Mouse (Mus musculus): ENCODE data around the gene Usp13. TPM values are rescaled to one million over a fixed set of nuclear protein-coding genes. Genes with fewer than 3 reads are reported as not detected.

Gene Usp13
- polyA plus RNA-seq (2014; fragmentation: Nextera tagmentation; extraction: Ambion mirVana) = 5.1 TPM in 2 replicates

GRCm38 (mm10) chr3:32817357-32818326, at the start of gene Usp13:
Gene Usp13 (plus strand): TSS chr3:32817546.
- H3K9ac ChIP-seq (replicated peaks; ENCODE audit: low read depth, low read length) = peak within 1 kb of the TSS; percentile 62
- peak within 1 kb of the TSS; percentile 66 for H3K4me3 ChIP-seq (ENCODE audit: low read depth, low read length)
- ATAC-seq (ENCODE audit: insufficient number of reproducible peaks, insufficient read depth, low FRiP score, low read depth) = peak; percentile 85
- peaks cover 9% of the 10 kb centered on the region; the same call in 1 of the 2 replicates for H3K4me1 ChIP-seq (ENCODE audit: control insufficient read depth, insufficient read depth, low read length)
- WGBS = under 1% methylated on average over 80 of the region's 84 CpGs
- H3K36me3 ChIP-seq (ENCODE audit: control insufficient read depth, insufficient read depth, low read length) = no peaks in the 10 kb centered on the region
- H3K4me2 ChIP-seq (replicated peaks; ENCODE audit: low read depth, low read length) = peak within 1 kb of the TSS; percentile 76
- H3K27me3 ChIP-seq (ENCODE audit: control insufficient read depth, insufficient read depth, low read length) = no peaks in the 10 kb centered on the region
- H3K27ac ChIP-seq (ENCODE audit: low read length) = peak within 1 kb of the TSS; percentile 83
- H3K9me3 ChIP-seq (ENCODE audit: control insufficient read depth, low read depth, low read length) = no peaks in the 10 kb centered on the region

DNA sequence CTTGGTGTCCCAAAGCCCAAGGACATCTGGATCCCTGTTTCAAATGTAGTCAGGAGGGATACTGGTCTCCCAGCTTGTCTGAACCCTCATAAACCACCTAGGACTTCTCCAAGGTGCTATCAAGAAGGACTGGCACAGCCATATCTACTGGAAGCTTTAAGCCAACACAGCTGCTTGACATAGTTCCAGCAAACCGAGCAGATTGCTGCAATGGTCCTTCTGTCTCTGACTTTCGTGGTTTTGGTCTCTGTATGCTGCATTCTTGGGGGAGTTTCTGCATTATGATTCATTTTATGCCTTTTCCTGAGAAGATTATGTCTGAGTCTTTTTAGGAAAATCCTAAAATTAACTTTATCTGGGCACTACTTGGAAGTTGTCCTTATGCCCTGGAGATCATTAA, 46.6 kb upstream of the Usp13 start:
- H3K27me3 ChIP-seq (ENCODE audit: control insufficient read depth, insufficient read depth, low read length) = no peaks in the 10 kb centered on the region
- ATAC-seq (ENCODE audit: insufficient number of reproducible peaks, insufficient read depth, low FRiP score, low read depth) = no peak
- no peaks in the 10 kb centered on the region for H3K4me1 ChIP-seq (ENCODE audit: control insufficient read depth, insufficient read depth, low read length)
- H3K9me3 ChIP-seq (ENCODE audit: control insufficient read depth, low read depth, low read length) = no peaks in the 10 kb centered on the region
- 72% methylated on average over 2 of the region's 2 CpGs for WGBS
- H3K9ac ChIP-seq (replicated peaks; ENCODE audit: low read depth, low read length) = no peak overlapping the region
- H3K36me3 ChIP-seq (ENCODE audit: control insufficient read depth, insufficient read depth, low read length) = no peaks in the 10 kb centered on the region
- H3K4me2 ChIP-seq (replicated peaks; ENCODE audit: low read depth, low read length) = no peak overlapping the region
- no peak overlapping the region for H3K4me3 ChIP-seq (ENCODE audit: low read depth, low read length)
- H3K27ac ChIP-seq (ENCODE audit: low read length) = no peak overlapping the region

DNA sequence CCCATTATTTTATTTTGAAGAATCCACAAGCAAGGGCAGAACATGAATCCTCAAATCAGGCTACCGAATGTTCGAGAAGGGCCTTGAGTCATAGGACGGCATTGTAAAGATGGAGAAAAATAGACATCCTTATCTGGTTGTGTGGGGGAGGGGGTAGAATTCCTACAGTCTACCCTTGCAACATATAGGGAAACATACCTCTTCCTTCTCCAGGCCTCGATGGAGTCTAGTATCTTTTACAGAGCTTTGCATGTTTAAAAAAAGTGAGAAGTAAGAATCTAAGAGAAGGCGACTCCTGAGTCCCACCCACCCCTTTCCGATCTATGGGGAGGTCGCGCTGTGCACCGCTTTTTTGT, 367 bp upstream of the Usp13 start:
- ATAC-seq (ENCODE audit: insufficient number of reproducible peaks, insufficient read depth, low FRiP score, low read depth) = no peak
- H3K4me3 ChIP-seq (ENCODE audit: low read depth, low read length) = peak overlapping the region; percentile 66
- H3K9ac ChIP-seq (replicated peaks; ENCODE audit: low read depth, low read length) = peak overlapping the region; percentile 62
- H3K27me3 ChIP-seq (ENCODE audit: control insufficient read depth, insufficient read depth, low read length) = no peaks in the 10 kb centered on the region
- no peaks in the 10 kb centered on the region for H3K9me3 ChIP-seq (ENCODE audit: control insufficient read depth, low read depth, low read length)
- H3K27ac ChIP-seq (ENCODE audit: low read length) = peak overlapping the region; percentile 83; the same call in 1 of the 2 replicates
- peaks cover 3% of the 10 kb centered on the region; the same call in 1 of the 2 replicates for H3K4me1 ChIP-seq (ENCODE audit: control insufficient read depth, insufficient read depth, low read length)
- WGBS = 4% methylated on average over 9 of the region's 9 CpGs
- H3K36me3 ChIP-seq (ENCODE audit: control insufficient read depth, insufficient read depth, low read length) = no peaks in the 10 kb centered on the region
- peak overlapping the region; percentile 76 for H3K4me2 ChIP-seq (replicated peaks; ENCODE audit: low read depth, low read length)

- no peaks in the 10 kb centered on the region for H3K27me3 ChIP-seq (ENCODE audit: control insufficient read depth, insufficient read depth, low read length)
- H3K4me3 ChIP-seq (ENCODE audit: low read depth, low read length) = peak overlapping the region; percentile 66
- no peaks in the 10 kb centered on the region for H3K9me3 ChIP-seq (ENCODE audit: control insufficient read depth, low read depth, low read length)
- no peaks in the 10 kb centered on the region for H3K36me3 ChIP-seq (ENCODE audit: control insufficient read depth, insufficient read depth, low read length)
- peaks cover 16% of the 10 kb centered on the region; the same call in 1 of the 2 replicates for H3K4me1 ChIP-seq (ENCODE audit: control insufficient read depth, insufficient read depth, low read length)
- no peak for ATAC-seq (ENCODE audit: insufficient number of reproducible peaks, insufficient read depth, low FRiP score, low read depth)
- 7% methylated on average over 12 of the region's 12 CpGs for WGBS
- H3K4me2 ChIP-seq (replicated peaks; ENCODE audit: low read depth, low read length) = peak overlapping the region; percentile 76
- no peak overlapping the region; the same call in 1 of the 2 replicates for H3K9ac ChIP-seq (replicated peaks; ENCODE audit: low read depth, low read length)
- no peak overlapping the region for H3K27ac ChIP-seq (ENCODE audit: low read length)
Observed at GRCm38 (mm10) chr3:32818327-32818900, 1.1 kb downstream of the Usp13 start.

GRCm38 (mm10) chr3:32822620-32823019, 5.3 kb downstream of the Usp13 start:
- peaks cover 16% of the 10 kb centered on the region; the same call in 1 of the 2 replicates for H3K4me1 ChIP-seq (ENCODE audit: control insufficient read depth, insufficient read depth, low read length)
- no peaks in the 10 kb centered on the region for H3K27me3 ChIP-seq (ENCODE audit: control insufficient read depth, insufficient read depth, low read length)
- WGBS = 19% methylated on average over 3 of the region's 3 CpGs
- no peak overlapping the region; the same call in 1 of the 2 replicates for H3K27ac ChIP-seq (ENCODE audit: low read length)
- ATAC-seq (ENCODE audit: insufficient number of reproducible peaks, insufficient read depth, low FRiP score, low read depth) = peak; percentile 60; the same call in 1 of the 2 replicates
- H3K4me2 ChIP-seq (replicated peaks; ENCODE audit: low read depth, low read length) = no peak overlapping the region
- no peak overlapping the region for H3K4me3 ChIP-seq (ENCODE audit: low read depth, low read length)
- no peaks in the 10 kb centered on the region for H3K36me3 ChIP-seq (ENCODE audit: control insufficient read depth, insufficient read depth, low read length)
- H3K9ac ChIP-seq (replicated peaks; ENCODE audit: low read depth, low read length) = no peak overlapping the region
- H3K9me3 ChIP-seq (ENCODE audit: control insufficient read depth, low read depth, low read length) = no peaks in the 10 kb centered on the region

DNA sequence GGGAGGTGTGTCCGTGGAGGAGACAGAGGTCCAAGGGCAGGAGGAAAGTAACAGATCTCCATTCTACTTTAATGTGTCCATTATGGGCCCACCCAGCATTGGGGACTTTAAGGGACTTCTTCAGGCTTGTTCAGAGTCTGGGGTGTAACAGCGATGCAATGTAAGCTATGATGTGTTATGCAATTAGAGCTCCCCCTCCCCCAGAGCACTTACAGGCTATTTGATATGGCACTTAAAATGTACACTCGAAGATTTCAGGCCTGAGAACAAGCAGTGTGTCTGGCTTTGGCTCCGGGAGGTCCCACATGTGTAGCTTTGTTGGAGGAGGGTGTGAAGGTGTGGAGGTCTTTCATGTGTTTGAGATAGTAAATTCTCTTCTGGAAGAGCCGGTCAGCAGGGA, 7.6 kb downstream of the Usp13 start:
- ATAC-seq (ENCODE audit: insufficient number of reproducible peaks, insufficient read depth, low FRiP score, low read depth) = no peak
- 72% methylated on average over 5 of the region's 5 CpGs for WGBS

DNA sequence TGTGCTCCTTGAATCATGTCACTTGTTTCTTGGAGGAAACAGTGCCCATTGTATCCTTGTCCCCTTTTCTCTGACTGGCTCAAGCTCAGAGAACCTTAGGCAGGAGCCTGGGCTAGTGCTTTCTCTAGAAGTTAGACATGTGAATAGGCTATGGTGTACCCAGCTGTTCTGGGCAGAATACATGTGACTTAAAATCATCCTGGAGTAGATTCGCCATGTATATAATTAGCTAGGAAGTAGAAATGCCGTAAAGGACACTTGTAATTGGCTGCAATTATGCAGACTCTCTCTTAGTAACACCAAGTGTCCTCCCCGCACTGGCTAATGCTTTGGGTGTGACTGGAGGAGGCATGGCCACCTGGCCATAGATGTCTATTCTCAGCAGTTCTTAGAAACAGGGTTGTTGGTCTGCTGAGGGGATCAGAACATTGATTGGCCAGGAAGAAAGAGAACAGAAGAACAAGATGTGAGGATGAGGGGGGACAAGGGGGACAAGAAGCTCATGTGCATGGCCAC, 8.7 kb downstream of the Usp13 start:
- Histone ChIP-seq H3K9ac (replicated peaks; ENCODE audit: low read depth, low read length) (no peak overlapping the region), H3K27ac (ENCODE audit: low read length) (no peak overlapping the region), H3K4me3 (ENCODE audit: low read depth, low read length) (no peak overlapping the region), H3K9me3 (ENCODE audit: control insufficient read depth, low read depth, low read length) (no peaks in the 10 kb centered on the region), H3K27me3 (ENCODE audit: control insufficient read depth, insufficient read depth, low read length) (no peaks in the 10 kb centered on the region), H3K4me1 (ENCODE audit: control insufficient read depth, insufficient read depth, low read length) (peaks cover 12% of the 10 kb centered on the region; the same call in 1 of the 2 replicates), H3K4me2 (replicated peaks; ENCODE audit: low read depth, low read length) (no peak overlapping the region), H3K36me3 (ENCODE audit: control insufficient read depth, insufficient read depth, low read length) (no peaks in the 10 kb centered on the region)
- ATAC-seq (ENCODE audit: insufficient number of reproducible peaks, insufficient read depth, low FRiP score, low read depth) = no peak
- WGBS = 86% methylated on average over 3 of the region's 3 CpGs

More for the DNA sequence above, 7.6 kb downstream of the Usp13 start:
- Histone ChIP-seq H3K4me2 (replicated peaks; ENCODE audit: low read depth, low read length) (no peak overlapping the region), H3K4me1 (ENCODE audit: control insufficient read depth, insufficient read depth, low read length) (peaks cover 12% of the 10 kb centered on the region; the same call in 1 of the 2 replicates), H3K27me3 (ENCODE audit: control insufficient read depth, insufficient read depth, low read length) (no peaks in the 10 kb centered on the region), H3K9me3 (ENCODE audit: control insufficient read depth, low read depth, low read length) (no peaks in the 10 kb centered on the region), H3K4me3 (ENCODE audit: low read depth, low read length) (no peak overlapping the region), H3K9ac (replicated peaks; ENCODE audit: low read depth, low read length) (no peak overlapping the region), H3K36me3 (ENCODE audit: control insufficient read depth, insufficient read depth, low read length) (no peaks in the 10 kb centered on the region), H3K27ac (ENCODE audit: low read length) (no peak overlapping the region)

GRCm38 (mm10) chr3:32826701-32827100, 9.4 kb downstream of the Usp13 start:
- H3K4me3 ChIP-seq (ENCODE audit: low read depth, low read length) = no peak overlapping the region
- H3K4me2 ChIP-seq (replicated peaks; ENCODE audit: low read depth, low read length) = no peak overlapping the region
- WGBS = 85% methylated on average over 6 of the region's 6 CpGs
- H3K27ac ChIP-seq (ENCODE audit: low read length) = no peak overlapping the region
- H3K9ac ChIP-seq (replicated peaks; ENCODE audit: low read depth, low read length) = no peak overlapping the region
- H3K4me1 ChIP-seq (ENCODE audit: control insufficient read depth, insufficient read depth, low read length) = peaks cover 12% of the 10 kb centered on the region; the same call in 1 of the 2 replicates
- no peaks in the 10 kb centered on the region for H3K36me3 ChIP-seq (ENCODE audit: control insufficient read depth, insufficient read depth, low read length)
- H3K27me3 ChIP-seq (ENCODE audit: control insufficient read depth, insufficient read depth, low read length) = no peaks in the 10 kb centered on the region
- no peaks in the 10 kb centered on the region for H3K9me3 ChIP-seq (ENCODE audit: control insufficient read depth, low read depth, low read length)
- no peak for ATAC-seq (ENCODE audit: insufficient number of reproducible peaks, insufficient read depth, low FRiP score, low read depth)
